Mouse (Mus musculus): ENCODE results near the gene Dusp16.

- TF ChIP-seq CTCF (IDR thresholded peaks at IDR 0.05; ENCODE audit: low read depth) (no peak), EP300 (optimal IDR thresholded peaks at IDR 0.05) (no peak)
These were observed 86.0 kb downstream of the Dusp16 start for GRCm38 (mm10) chr6:134706467-134706866.

Data from stomach, postnatal 0 days (tissue).